Mouse (Mus musculus) c-Kit-positive CD71-negative TER-119-negative erythroid progenitor cells, embryonic 14.5 days (primary cell): ENCODE results near the gene Ryr3.
"Not testable (repeated sequence)": the region's sequence is repeated elsewhere in the genome, so short reads cannot be mapped to it uniquely, and the experiment has no call there.

Source experiments
- DNase-seq: peaks from one replicate; pipeline ENCODE4 v3.0.0-alpha.2; 2013; ENCODE audit warnings: low read depth

The Ryr3 gene

GRCm38 (mm10) chr2:113095184-113095583, 121.7 kb downstream of the Ryr3 start:
- DNase-seq = no peak

- no peak for DNase-seq
Measured at GRCm38 (mm10) chr2:113094088-113094487, 122.8 kb downstream of the Ryr3 start.

- no peak for DNase-seq
Measured at GRCm38 (mm10) chr2:113092756-113093155, 124.1 kb downstream of the Ryr3 start.

- not testable (repeated sequence) for DNase-seq
Measured at GRCm38 (mm10) chr2:113091316-113091715, 125.6 kb downstream of the Ryr3 start.

- no peak for DNase-seq
Measured at GRCm38 (mm10) chr2:113076396-113076795, 140.5 kb downstream of the Ryr3 start.

- DNase-seq = no peak
Measured at GRCm38 (mm10) chr2:113059367-113059766, 157.5 kb downstream of the Ryr3 start.

- no peak for DNase-seq
Measured at GRCm38 (mm10) chr2:113058914-113059313, 158.0 kb downstream of the Ryr3 start.

- no peak for DNase-seq
Measured at GRCm38 (mm10) chr2:113058116-113058515, 158.8 kb downstream of the Ryr3 start.

- no peak for DNase-seq
Measured at GRCm38 (mm10) chr2:113055591-113055990, 161.3 kb downstream of the Ryr3 start.

GRCm38 (mm10) chr2:113049831-113050230, 167.1 kb downstream of the Ryr3 start:
- no peak for DNase-seq

GRCm38 (mm10) chr2:113036550-113036949, 180.3 kb downstream of the Ryr3 start:
- no peak for DNase-seq

- DNase-seq = no peak
Measured at GRCm38 (mm10) chr2:113030689-113031088, 186.2 kb downstream of the Ryr3 start.

GRCm38 (mm10) chr2:113019896-113020295, 197.0 kb downstream of the Ryr3 start:
- no peak for DNase-seq

- no peak for DNase-seq
Measured at GRCm38 (mm10) chr2:113018278-113018677, 198.6 kb downstream of the Ryr3 start.

- no peak for DNase-seq
Measured at GRCm38 (mm10) chr2:113016236-113016635, 200.7 kb downstream of the Ryr3 start.

- DNase-seq = no peak
Measured at GRCm38 (mm10) chr2:113008961-113009740, 207.7 kb downstream of the Ryr3 start.

GRCm38 (mm10) chr2:112998498-112998897, 218.4 kb downstream of the Ryr3 start:
- DNase-seq = no peak

- DNase-seq = no peak
Measured at GRCm38 (mm10) chr2:112982908-112983510, 233.9 kb downstream of the Ryr3 start.

- DNase-seq = no peak
Measured at GRCm38 (mm10) chr2:112966807-112967625, 249.9 kb downstream of the Ryr3 start.

- no peak for DNase-seq
Measured at GRCm38 (mm10) chr2:112948931-112949330, 268.0 kb downstream of the Ryr3 start.

- no peak for DNase-seq
Measured at GRCm38 (mm10) chr2:112931776-112932175, 285.1 kb downstream of the Ryr3 start.

GRCm38 (mm10) chr2:112913796-112914195, 303.1 kb downstream of the Ryr3 start:
- DNase-seq = no peak

GRCm38 (mm10) chr2:112912611-112913010, 304.3 kb downstream of the Ryr3 start:
- no peak for DNase-seq
